Comparison of ENCODE assay signal across 14 mouse cellular contexts in the genomic region with DNA sequence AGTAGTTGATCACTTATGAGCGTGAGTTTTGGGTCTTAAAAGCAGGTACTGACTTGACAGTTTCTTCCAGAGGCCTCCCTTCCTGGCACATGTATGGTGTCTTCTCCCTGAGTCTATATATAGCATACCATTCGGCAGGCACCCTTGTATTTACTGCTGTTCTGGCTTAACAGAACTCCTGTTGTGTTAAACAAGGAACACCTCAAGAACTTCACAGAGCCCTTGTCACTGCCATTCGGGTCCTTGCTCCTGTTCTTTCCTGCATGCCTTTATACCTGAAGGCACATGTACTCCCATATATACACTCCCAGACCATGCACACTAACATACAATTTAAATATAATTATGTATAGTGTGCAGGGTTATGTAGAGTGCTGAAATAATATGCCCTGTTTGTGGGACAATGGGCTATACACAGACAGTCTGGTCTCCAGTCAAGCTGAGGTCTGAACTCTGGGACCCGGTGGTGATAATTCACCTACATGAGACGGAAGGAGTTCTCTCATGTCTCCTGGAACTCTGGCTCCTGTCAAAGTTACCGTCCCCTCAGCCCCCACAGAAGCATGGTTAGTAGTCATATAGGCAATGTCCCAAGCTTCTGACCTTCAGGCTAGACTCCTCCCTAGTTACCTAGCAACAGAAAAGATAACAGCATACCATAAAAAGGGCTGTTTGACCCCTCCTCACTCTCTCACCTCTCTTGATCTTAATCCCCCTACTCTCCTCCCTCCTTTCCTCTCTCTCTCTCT. TPM values are rescaled to one million over a fixed set of nuclear protein-coding genes. Genes with fewer than 3 reads are reported as not detected.
"Had no signal": no experiment of that assay in that cellular context is flagged by ENCODE, and none has a peak within 500 bp of the region (broad histone marks: within the 10 kb centered on the region; RNA-seq: fewer than 3 reads in every experiment).

No protein-coding gene starts in this region.

RNA-seq across cellular contexts. Expression of gene Zfp978, which starts 37.0 kb away (rescaled TPM):
- polyA plus RNA-seq: heart, adult 2 months; heart, embryonic 14.5 days; heart, embryonic 16.5 days; hindbrain, embryonic 10.5 days; hindbrain, embryonic 12.5 days; hindbrain, embryonic 14.5 days; hindbrain, embryonic 16.5 days; inflammation-experienced regulatory T-cells, adult 6 months; intestine, embryonic 15.5 days; intestine, postnatal 0 days; kidney, embryonic 16.5 days; limb, embryonic 10.5 days; limb, embryonic 13.5 days; liver, adult 2 months had no signal
